Mouse (Mus musculus) myocyte (in vitro differentiated cells): Measurements from ENCODE around the gene Romo1.

Experiments used
- MYOD1 ChIP-seq, 3 experiments: IDR thresholded peaks; one replicate each; pipeline ENCODE4 v1.6.1; 2011; ENCODE audit warnings: control low read depth in 2 of 3, low read depth in 2 of 3, mild to moderate bottlenecking in 2 of 3, moderate library complexity in 1 of 3; ENCODE audit not compliant: insufficient read length in 2 of 3, control insufficient read depth in 1 of 3
- POLR2A ChIP-seq: IDR thresholded peaks from one replicate; pipeline ENCODE4 v1.6.1; 2011; ENCODE audit warnings: low read depth, mild to moderate bottlenecking, control low read depth, moderate library complexity; ENCODE audit not compliant: insufficient read length
- POLR2AphosphoS2 ChIP-seq: IDR thresholded peaks from one replicate; pipeline ENCODE4 v1.6.1; 2011; ENCODE audit warnings: low read depth, control low read depth; ENCODE audit not compliant: insufficient read length

DNA sequence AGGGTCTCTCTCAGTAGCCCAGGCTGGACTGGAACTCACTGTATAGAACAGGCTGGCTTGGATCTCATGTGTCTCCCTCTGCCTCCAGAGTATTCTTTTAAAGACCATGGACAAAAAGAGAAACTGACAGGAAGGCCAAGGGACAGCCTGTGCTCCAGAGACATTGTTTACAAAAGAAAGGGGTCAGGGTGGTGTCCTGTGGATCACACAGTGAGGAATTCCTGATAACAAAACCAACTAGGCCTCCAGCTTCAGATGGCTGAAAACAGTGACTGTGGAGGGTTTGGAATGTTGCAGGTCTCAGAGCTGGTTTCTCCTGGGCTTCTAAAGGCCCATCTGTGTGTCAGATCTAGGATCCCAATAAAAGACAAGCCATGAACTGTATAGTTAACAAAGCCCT is 50.7 kb downstream of the Romo1 start:
- no peak for TF ChIP-seq MYOD1 (IDR thresholded peaks at IDR 0.05; ENCODE audit: control insufficient read depth in 1 of 3, insufficient read length in 2 of 3, low read depth in 2 of 3)
- TF ChIP-seq POLR2A, result no peak
- TF ChIP-seq POLR2AphosphoS2, result no peak
